Mouse (Mus musculus): ENCODE data around the gene Gabarap. TPM values are rescaled to one million over a fixed set of nuclear protein-coding genes. Genes with fewer than 3 reads are reported as not detected.

The Gabarap gene
- polyA plus RNA-seq, 1 experiment from 2014 or later: 610 TPM

DNA sequence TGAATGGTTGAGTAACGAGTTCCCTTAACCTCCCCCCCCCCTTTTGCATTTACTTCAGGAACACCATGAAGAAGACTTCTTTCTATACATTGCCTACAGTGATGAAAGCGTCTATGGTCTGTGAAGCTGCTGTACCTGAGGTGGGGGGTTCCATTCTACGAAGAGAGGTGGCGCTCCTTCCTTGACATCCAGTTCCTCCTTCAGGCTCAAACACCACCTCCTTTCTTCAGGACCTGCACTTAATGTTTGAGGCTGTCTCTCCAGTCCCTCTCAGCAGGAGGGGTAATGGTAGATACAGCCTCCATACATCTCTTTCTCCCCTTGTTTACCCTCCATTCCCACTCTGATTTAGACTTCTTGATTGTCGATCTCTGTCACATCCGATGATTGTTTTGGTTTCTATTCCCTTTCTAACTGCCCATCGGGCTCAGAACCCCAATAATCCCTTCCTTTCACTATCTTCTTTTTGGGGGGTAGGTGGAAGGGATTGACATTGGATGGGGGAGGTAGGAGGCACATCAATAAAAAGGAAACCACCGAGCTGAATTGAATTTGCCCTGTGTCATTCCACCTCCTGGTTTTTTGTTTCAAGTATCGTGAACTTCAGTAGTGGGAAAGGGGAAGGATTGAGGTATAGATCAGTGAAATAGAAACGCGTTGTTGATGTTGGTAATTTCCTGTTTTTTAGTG, 3.6 kb downstream of the Gabarap start:
- no peak overlapping the region for H3K27ac ChIP-seq (replicated peaks)
- H3K36me3 ChIP-seq: peaks cover 38% of the 10 kb centered on the region
- ATAC-seq (replicated peaks): no peak
- H3K9me3 ChIP-seq: no peaks in the 10 kb centered on the region
- H3K9ac ChIP-seq (replicated peaks): no peak overlapping the region
- 88% methylated on average over 11 of the region's 11 CpGs for WGBS
- H3K4me1 ChIP-seq: peaks cover 38% of the 10 kb centered on the region
- no peak overlapping the region; the same call in 1 of the 2 replicates for H3K4me2 ChIP-seq (replicated peaks)
- peak overlapping the region; percentile 64; the same call in 1 of the 2 replicates for H3K4me3 ChIP-seq
- no peaks in the 10 kb centered on the region for H3K27me3 ChIP-seq

DNA sequence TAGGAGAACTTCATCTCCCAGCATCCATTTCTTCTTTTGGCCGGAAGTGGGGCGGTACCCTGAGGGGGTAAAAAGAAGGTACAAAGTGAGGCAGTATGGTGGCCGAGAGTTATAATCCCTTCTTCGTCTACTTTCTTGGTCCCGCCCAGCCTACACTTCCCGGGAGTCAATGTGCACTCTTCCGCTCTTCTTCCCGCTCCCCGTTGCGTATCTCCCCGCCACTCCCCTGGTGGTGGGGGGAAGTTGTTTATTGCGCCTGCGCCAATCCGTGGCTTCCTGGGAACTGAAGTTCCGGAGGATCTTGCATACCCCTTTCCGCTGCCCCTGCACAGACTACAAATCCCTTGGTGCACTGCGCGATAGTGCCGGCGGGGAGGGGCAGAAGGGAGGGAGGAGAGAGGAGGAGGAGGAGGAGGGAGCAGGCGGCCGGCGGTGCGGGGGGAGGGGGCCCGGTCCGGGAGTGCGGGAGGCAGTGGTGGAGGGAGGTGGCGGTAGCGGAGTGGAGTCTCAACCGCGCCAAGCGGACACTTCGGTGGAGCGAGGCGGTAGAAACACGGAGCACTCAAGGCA, 4.5 kb downstream of the Gabarap start, which contains the start of gene Phf23:
Phf23 (plus strand) TSS at position 387 of the 570 bp plus-strand sequence.
- peak within 1 kb of the TSS; percentile 66 for H3K4me2 ChIP-seq (replicated peaks)
- no peaks in the 10 kb centered on the region for H3K27me3 ChIP-seq
- peaks cover 38% of the 10 kb centered on the region for H3K4me1 ChIP-seq
- peak within 1 kb of the TSS; percentile 94 for H3K27ac ChIP-seq (replicated peaks)
- under 1% methylated on average over 36 of the region's 36 CpGs for WGBS
- ATAC-seq (replicated peaks): peak; percentile 87
- H3K9ac ChIP-seq (replicated peaks): peak within 1 kb of the TSS; percentile 87
- H3K9me3 ChIP-seq: no peaks in the 10 kb centered on the region
- H3K4me3 ChIP-seq: peak within 1 kb of the TSS; percentile 64
- H3K36me3 ChIP-seq: peaks cover 34% of the 10 kb centered on the region

DNA sequence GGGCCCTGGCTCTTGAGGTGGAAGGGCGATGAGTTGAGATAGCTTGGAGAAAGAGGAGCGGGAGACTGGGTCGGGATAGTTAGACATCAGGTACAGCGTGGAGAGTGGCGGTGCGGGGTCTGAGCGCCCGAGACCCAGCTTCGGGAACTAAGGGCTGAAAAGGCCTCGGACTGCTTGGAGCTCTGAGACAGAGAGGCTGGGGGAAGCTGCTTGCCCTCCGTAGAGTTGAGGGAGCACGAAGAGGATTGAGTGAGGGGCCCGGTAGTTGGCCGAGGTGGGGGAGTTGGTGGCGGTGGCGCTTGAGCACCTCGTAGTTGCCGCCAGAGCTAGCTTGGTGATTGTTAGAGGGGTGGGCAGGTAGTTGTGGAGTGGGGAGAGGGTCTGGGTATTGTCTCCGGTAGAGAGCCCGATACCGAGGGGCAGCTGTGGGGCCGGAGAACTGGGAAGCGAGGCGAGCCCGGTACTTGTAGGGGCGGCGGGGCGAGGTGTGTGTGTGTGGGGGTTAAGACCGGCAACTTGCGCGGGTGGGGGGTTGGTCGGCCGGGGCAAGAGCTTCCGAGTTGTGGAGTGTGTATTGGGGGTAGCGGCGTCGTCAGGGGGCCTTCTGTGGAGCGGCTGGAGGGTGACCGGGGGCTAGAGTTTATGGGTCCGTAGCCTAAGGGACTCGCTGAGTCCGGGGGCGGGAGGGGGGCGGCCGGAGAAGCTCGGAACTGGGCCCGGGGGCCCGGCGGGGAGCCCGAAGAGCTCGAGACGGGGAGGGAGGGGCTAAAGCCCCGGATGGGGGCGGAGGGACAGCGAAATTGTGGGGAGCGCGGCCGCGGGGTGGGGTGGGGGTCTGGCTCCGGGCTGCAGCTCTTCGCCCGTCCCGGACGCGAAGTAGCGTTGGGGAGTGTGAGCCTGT, 5.5 kb downstream of the Gabarap start:
- Histone ChIP-seq H3K4me1 (peaks cover 39% of the 10 kb centered on the region), H3K9me3 (no peaks in the 10 kb centered on the region), H3K4me3 (peak overlapping the region; percentile 64), H3K27ac (replicated peaks) (peak overlapping the region; percentile 94), H3K27me3 (no peaks in the 10 kb centered on the region), H3K4me2 (replicated peaks) (peak overlapping the region; percentile 66), H3K36me3 (peaks cover 34% of the 10 kb centered on the region), H3K9ac (replicated peaks) (peak overlapping the region; percentile 87)
- 1% methylated on average over 66 of the region's 66 CpGs for WGBS
- 0 out of 2 replicates have a peak, but pooled peaks have one; percentile 0 for ATAC-seq (replicated peaks)

DNA sequence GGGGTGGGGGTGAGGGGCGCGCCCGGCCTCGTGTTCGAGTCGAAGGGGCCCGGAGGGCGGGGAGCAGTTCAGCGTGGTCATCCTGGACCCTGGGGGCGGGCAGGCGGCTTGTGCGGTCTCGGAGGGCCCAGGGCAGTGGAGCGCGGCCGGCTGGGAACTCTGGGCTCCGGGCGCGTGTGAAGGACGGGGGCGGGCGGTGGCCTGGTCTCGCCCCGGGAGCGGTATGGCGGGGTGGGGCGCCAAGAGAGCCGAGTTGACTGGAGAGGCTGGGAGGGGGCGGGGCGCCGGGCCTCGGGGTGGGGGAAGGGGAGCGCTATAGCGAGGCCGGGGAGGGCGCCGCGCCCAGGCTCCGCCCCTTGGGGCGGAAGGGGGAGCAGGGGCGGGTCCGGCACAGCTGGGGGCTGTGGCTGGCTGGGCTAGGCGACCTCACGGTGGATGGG, 6.1 kb downstream of the Gabarap start:
- under 1% methylated on average over 39 of the region's 44 CpGs for WGBS
- Histone ChIP-seq H3K9ac (replicated peaks) (peak overlapping the region; percentile 87), H3K27ac (replicated peaks) (peak overlapping the region; percentile 94), H3K27me3 (no peaks in the 10 kb centered on the region), H3K36me3 (peaks cover 34% of the 10 kb centered on the region), H3K4me2 (replicated peaks) (peak overlapping the region; percentile 66), H3K4me1 (peaks cover 46% of the 10 kb centered on the region), H3K9me3 (no peaks in the 10 kb centered on the region), H3K4me3 (peak overlapping the region; percentile 64)
- ATAC-seq (replicated peaks): 0 out of 2 replicates have a peak, but pooled peaks have one; percentile 12

DNA sequence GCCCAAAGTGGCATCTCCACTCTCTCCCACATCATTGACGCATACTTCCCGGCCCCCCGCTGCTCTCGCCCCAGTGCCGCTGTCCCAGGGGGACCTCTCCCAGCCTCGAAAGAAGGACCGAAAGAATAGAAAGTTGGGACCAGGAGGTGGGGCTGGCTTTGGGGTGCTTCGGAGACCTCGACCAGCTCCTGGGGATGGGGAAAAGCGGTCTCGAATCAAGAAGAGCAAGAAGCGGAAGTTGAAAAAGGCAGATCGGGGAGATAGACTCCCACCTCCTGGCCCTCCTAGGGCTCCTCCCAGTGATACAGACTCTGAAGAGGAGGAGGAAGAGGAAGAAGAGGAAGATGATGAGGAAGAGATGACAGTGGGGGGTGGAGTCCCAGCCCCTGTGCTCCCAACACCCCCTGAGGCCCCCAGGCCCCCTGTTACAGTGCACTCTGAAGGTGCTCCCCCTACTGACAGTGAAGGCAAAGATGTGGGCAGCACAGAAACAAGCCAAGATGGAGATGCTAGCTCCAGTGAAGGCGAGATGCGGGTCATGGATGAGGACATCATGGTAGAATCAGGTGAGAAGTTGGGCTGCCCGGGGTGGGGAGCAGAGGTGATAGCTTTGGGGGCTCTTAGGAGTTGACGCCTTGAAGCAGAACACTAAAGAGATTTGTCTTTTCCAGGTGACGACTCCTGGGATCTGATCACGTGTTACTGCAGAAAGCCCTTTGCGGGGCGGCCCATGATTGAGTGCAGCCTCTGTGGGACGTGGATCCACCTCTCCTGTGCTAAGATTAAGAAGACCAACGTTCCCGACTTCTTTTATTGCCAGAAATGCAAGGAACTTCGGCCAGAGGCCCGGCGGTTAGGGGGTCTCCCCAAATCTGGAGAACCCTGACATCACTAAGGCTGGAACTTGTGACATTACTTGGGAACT, 7.9 kb downstream of the Gabarap start:
- Histone ChIP-seq H3K9ac (replicated peaks) (no peak overlapping the region), H3K4me1 (peaks cover 50% of the 10 kb centered on the region), H3K36me3 (peaks cover 28% of the 10 kb centered on the region), H3K4me2 (replicated peaks) (no peak overlapping the region), H3K9me3 (no peaks in the 10 kb centered on the region), H3K27ac (replicated peaks) (no peak overlapping the region), H3K4me3 (no peak overlapping the region), H3K27me3 (no peaks in the 10 kb centered on the region)
- WGBS: 93% methylated on average over 27 of the region's 27 CpGs
- no peak for ATAC-seq (replicated peaks)

DNA sequence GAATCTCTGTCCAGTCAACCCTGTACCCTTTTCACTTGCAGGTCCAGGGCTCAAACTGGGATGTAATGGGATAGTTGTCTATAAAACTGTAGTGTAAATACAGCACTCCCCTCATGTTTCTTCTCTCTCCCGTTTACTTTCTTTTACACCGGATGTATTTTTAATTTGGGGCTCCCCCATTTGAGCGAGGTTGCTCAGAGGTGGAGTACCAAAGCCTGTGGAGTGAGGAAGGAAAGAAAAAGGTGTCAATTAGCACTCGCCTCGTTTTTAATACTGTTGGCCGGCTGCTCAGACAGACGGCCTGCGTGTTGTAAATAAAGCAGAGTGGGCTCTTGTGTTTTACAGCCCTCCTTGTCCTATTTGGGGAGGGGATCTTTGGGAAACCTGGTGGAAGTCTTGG, 8.7 kb downstream of the Gabarap start:
- H3K9me3 ChIP-seq: no peaks in the 10 kb centered on the region
- 85% methylated on average over 8 of the region's 8 CpGs for WGBS
- H3K36me3 ChIP-seq: peaks cover 20% of the 10 kb centered on the region
- peaks cover 51% of the 10 kb centered on the region for H3K4me1 ChIP-seq
- H3K27me3 ChIP-seq: no peaks in the 10 kb centered on the region
- no peak overlapping the region for H3K9ac ChIP-seq (replicated peaks)
- no peak for ATAC-seq (replicated peaks)
- H3K4me2 ChIP-seq (replicated peaks): no peak overlapping the region
- peak overlapping the region; percentile 85 for H3K4me3 ChIP-seq
- peak overlapping the region; percentile 97 for H3K27ac ChIP-seq (replicated peaks)

DNA sequence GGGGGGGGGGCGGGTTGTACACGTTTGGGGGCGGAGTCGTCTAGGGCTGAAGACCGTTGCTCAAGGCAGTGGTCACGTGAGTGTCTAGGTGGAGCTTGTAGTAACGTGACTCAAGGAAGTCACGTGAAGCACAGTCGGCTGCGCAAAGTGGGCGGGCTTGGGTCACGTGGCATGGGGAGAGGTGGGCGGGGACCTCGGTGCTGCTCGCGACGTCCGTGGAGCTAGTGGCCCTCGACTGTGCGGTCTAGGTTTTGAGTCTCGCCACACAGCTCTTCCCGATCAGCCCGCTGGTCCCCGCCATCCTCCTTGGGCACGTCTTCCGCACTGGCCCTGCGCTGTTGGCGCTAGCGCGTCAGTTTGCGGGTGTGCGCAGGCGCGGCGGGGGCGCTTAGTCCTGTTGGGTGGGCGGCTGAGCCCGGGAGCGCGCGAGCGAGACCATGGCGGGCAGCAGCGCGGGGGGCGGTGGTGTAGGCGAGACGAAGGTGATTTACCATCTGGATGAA, 9.5 kb downstream of the Gabarap start, which contains the start of gene Dvl2:
Dvl2 (plus strand) TSS at position 200 of the 503 bp plus-strand sequence.
- Histone ChIP-seq H3K4me3 (peak within 1 kb of the TSS; percentile 85), H3K4me2 (replicated peaks) (peak within 1 kb of the TSS; percentile 72), H3K4me1 (peaks cover 46% of the 10 kb centered on the region), H3K9me3 (no peaks in the 10 kb centered on the region), H3K27ac (replicated peaks) (peak within 1 kb of the TSS; percentile 97), H3K36me3 (peaks cover 27% of the 10 kb centered on the region), H3K9ac (replicated peaks) (peak within 1 kb of the TSS; percentile 85), H3K27me3 (no peaks in the 10 kb centered on the region)
- ATAC-seq (replicated peaks): peak; percentile 51
- under 1% methylated on average over 48 of the region's 48 CpGs for WGBS

DNA sequence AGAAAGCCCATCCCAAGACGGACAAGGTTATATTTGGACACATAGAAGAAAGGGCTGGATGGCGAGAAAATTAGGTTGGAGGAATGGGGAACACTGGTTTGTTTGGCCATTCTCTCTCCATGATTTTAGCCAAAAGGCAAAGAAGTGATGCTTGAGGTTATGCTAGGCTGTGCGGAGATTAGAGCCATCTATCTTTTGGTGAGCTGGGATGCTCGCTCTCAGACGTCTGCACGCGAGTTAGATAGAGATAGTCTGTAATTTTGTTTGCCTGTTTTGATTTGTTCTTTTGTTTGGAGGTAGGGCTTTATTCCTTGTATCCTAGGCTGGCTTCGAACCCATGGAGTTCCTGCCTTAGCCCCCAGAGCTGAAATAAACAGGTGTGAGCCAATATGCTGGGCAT, 10.2 kb downstream of the Gabarap start:
- Histone ChIP-seq H3K4me3 (peak overlapping the region; percentile 85), H3K9ac (replicated peaks) (peak overlapping the region; percentile 85), H3K27ac (replicated peaks) (peak overlapping the region; percentile 97), H3K27me3 (no peaks in the 10 kb centered on the region), H3K36me3 (peaks cover 34% of the 10 kb centered on the region), H3K4me2 (replicated peaks) (peak overlapping the region; percentile 72), H3K4me1 (peaks cover 46% of the 10 kb centered on the region), H3K9me3 (no peaks in the 10 kb centered on the region)
- ATAC-seq (replicated peaks): no peak
- 12% methylated on average over 8 of the region's 8 CpGs for WGBS

DNA sequence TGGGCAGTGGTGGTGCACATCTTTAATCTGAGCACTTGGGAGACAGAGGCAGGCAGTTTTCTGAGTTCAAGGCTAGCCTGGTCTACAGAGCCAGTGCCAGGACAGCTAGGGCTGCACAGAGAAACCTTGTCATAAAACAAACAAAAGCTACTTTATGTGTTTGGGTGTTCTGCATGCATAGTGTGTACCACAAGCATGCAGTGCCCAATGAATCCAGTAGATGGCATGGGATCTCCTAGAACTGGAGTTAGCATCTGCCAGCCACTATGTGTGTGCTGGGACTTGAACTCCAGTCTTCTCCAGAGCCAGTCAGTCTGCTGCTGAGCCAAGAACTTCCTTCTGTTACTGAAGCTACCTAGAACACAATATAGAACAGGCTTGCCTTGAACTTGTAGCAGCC, 10.9 kb downstream of the Gabarap start:
- H3K9ac ChIP-seq (replicated peaks): no peak overlapping the region
- H3K36me3 ChIP-seq: peaks cover 41% of the 10 kb centered on the region
- H3K9me3 ChIP-seq: no peaks in the 10 kb centered on the region
- peaks cover 46% of the 10 kb centered on the region for H3K4me1 ChIP-seq
- no peak overlapping the region for H3K27ac ChIP-seq (replicated peaks)
- peak overlapping the region; percentile 72 for H3K4me2 ChIP-seq (replicated peaks)
- ATAC-seq (replicated peaks): no peak
- peak overlapping the region; percentile 85 for H3K4me3 ChIP-seq
- no peaks in the 10 kb centered on the region for H3K27me3 ChIP-seq

DNA sequence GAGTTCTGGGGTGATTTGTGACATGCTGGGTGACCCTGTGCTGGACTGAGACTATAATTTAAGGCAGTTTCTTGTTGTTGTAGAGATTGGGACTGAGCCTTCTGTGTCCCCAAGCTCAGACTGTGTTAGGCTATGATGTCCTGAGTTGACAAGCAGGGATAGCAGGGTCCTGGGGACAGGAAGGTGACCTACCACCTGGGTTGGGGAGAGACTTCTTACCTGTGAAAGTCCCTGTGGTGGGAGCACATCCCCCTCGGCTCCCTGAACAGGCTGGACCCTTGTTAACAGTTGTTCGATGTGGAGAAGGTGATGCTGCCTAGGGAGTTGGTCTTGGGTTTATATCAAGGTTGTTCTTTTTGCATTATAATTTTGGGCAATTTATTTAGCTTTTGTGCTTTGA, 11.5 kb downstream of the Gabarap start:
- ATAC-seq (replicated peaks): no peak
- Histone ChIP-seq H3K9me3 (no peaks in the 10 kb centered on the region), H3K4me1 (peaks cover 42% of the 10 kb centered on the region), H3K27me3 (no peaks in the 10 kb centered on the region), H3K36me3 (peaks cover 48% of the 10 kb centered on the region), H3K4me3 (peak overlapping the region; percentile 85; the same call in 1 of the 2 replicates), H3K27ac (replicated peaks) (no peak overlapping the region), H3K4me2 (replicated peaks) (peak overlapping the region; percentile 72), H3K9ac (replicated peaks) (0 out of 2 replicates have a peak overlapping the region, but pooled peaks have one; percentile 14)
- 93% methylated on average over 2 of the region's 2 CpGs for whole genome bisulfite sequencing

DNA sequence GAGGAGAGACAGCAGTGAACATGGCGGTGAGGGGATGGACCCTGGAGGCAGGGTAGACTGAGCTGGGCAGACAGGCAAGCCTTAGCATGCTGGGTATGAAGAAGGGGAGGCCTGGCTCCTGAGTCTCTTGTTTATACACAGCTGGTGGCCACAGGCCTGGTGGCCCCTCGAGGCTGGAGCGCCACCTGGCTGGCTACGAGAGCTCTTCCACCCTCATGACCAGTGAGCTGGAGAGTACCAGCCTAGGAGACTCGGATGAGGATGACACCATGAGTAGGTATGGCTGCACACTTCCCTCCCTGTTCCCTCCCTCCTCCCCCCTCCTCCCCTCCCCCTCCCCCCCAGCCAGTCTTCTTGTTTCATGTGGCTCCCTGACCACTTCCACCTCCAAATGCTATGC, 14.6 kb downstream of the Gabarap start:
- H3K9me3 ChIP-seq: no peaks in the 10 kb centered on the region
- peaks cover 31% of the 10 kb centered on the region for H3K4me1 ChIP-seq
- no peak overlapping the region for H3K27ac ChIP-seq (replicated peaks)
- H3K9ac ChIP-seq (replicated peaks): no peak overlapping the region
- H3K4me3 ChIP-seq: no peak overlapping the region
- peaks cover 59% of the 10 kb centered on the region for H3K36me3 ChIP-seq
- no peaks in the 10 kb centered on the region for H3K27me3 ChIP-seq
- ATAC-seq (replicated peaks): no peak
- H3K4me2 ChIP-seq (replicated peaks): no peak overlapping the region
- WGBS: 55% methylated on average over 5 of the region's 5 CpGs
